Mouse (Mus musculus) heart, adult 2 months (tissue): ENCODE measurements at regions not wholly inside any gene's neighbourhood (a gene's known extent, or its start where the extent isn't known, plus 50 kb on each side); places are given as distances from the start of the nearest gene placed in this dataset.

Experiments used
- EP300 ChIP-seq: fragments of 200-500 bp; IDR thresholded peaks from 2 replicates; pipeline ENCODE4 v1.6.1; 2011; ENCODE audit warnings: low read depth, low read length, control low read depth; ENCODE audit not compliant: insufficient read depth
- POLR2A ChIP-seq: fragments of 200-500 bp; IDR thresholded peaks from 2 replicates; pipeline ENCODE4 v1.6.1; 2011; ENCODE audit warnings: mild to moderate bottlenecking, low read depth, low read length, control low read depth; ENCODE audit not compliant: insufficient read depth

DNA sequence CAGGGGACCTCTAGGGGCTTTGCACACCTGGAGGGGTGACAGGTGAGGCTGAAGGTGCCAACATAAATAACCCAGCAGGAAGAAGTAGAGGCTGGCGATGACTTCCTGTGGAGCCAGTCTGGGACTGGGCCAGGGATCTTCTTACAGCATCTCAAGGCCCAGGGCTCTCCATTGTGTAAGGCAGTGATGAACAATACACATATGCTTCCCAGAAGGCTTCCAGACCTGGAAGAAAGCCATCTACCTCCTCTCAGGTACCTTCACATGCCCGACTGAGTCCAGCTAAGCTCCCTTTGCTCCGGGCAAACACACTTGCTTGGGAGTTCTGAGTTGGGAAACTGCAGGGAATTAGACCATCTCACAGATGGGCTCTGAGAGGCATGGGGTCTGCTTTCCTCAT is 69.5 kb downstream of the Dact2 start:
- TF ChIP-seq POLR2A (no peak), EP300 (no peak)
